Comparison of ENCODE assay signal across 8 mouse cellular contexts in genomic region chr6:125349575-125350230, GRCm38 (mm10). TPM values are rescaled to one million over a fixed set of nuclear protein-coding genes. Genes with fewer than 3 reads are reported as not detected.
DNase-seq lines count a peak whose midpoint lies in the region; ATAC-seq lines count a peak whose summit lies in the region.

No protein-coding gene starts in this region.

- H3K27ac ChIP-seq in forebrain, embryonic 14.5 days (ENCODE audit: low read depth, low read length): no peak overlapping the region
- peak overlapping the region; percentile 86 for H3K27ac ChIP-seq in hindbrain, embryonic 10.5 days
- H3K27ac ChIP-seq in limb, embryonic 12.5 days: peak overlapping the region; percentile 80
- no peak overlapping the region for H3K27ac ChIP-seq in midbrain, embryonic 11.5 days (ENCODE audit: low read depth, low read length)

- DNase-seq in ES-CJ7 (ENCODE audit: low read depth, low spot score): peak; percentile 64
- peak; percentile 89 for DNase-seq in adrenal gland, adult 2 months
- peak; percentile 73 for DNase-seq in forebrain, embryonic 14.5 days (ENCODE audit: low spot score)
- peak; percentile 63 for DNase-seq in hindbrain, embryonic 10.5 days (ENCODE audit: low spot score)
- peak; percentile 96 for DNase-seq in midbrain, embryonic 11.5 days (ENCODE audit: low spot score, missing footprints)
- DNase-seq in thymus, adult 18-20 months: peak; percentile 62 to 70
- no peak for DNase-seq in layer of hippocampus, adult 11-12 months (ENCODE audit: low spot score)

- under 1% methylated on average over 27 of the region's 27 CpGs for WGBS in forebrain, embryonic 14.5 days
- WGBS in hindbrain, embryonic 10.5 days: under 1% methylated on average over 27 of the region's 27 CpGs
- WGBS in limb, embryonic 12.5 days: 1% methylated on average over 27 of the region's 27 CpGs
- WGBS in midbrain, embryonic 11.5 days: under 1% methylated on average over 27 of the region's 27 CpGs

- H3K4me2 ChIP-seq in forebrain, embryonic 14.5 days (ENCODE audit: low read length): peak overlapping the region; percentile 79
- H3K4me2 ChIP-seq in limb, embryonic 12.5 days: peak overlapping the region; percentile 91
- peak overlapping the region; percentile 89 for H3K4me2 ChIP-seq in midbrain, embryonic 11.5 days

- peaks cover 14% of the 10 kb centered on the region for H3K4me1 ChIP-seq in forebrain, embryonic 14.5 days (ENCODE audit: control insufficient read depth, insufficient read depth, low read length)
- H3K4me1 ChIP-seq in hindbrain, embryonic 10.5 days (replicated peaks): peaks cover 66% of the 10 kb centered on the region
- H3K4me1 ChIP-seq in limb, embryonic 12.5 days (replicated peaks): peaks cover 59% of the 10 kb centered on the region
- H3K4me1 ChIP-seq in midbrain, embryonic 11.5 days (ENCODE audit: control insufficient read depth, insufficient read depth, low read length): peaks cover 17% of the 10 kb centered on the region

- H3K9me3 ChIP-seq in forebrain, embryonic 14.5 days (replicated peaks; ENCODE audit: control insufficient read depth, low read length): no peaks in the 10 kb centered on the region
- H3K9me3 ChIP-seq in hindbrain, embryonic 10.5 days: no peaks in the 10 kb centered on the region
- no peaks in the 10 kb centered on the region for H3K9me3 ChIP-seq in limb, embryonic 12.5 days
- H3K9me3 ChIP-seq in midbrain, embryonic 11.5 days (ENCODE audit: control insufficient read depth, low read length): no peaks in the 10 kb centered on the region

- peak overlapping the region; percentile 68 for H3K9ac ChIP-seq in forebrain, embryonic 14.5 days (ENCODE audit: low read length)
- peak overlapping the region; percentile 68 for H3K9ac ChIP-seq in limb, embryonic 12.5 days (replicated peaks)
- H3K9ac ChIP-seq in midbrain, embryonic 11.5 days (ENCODE audit: low read length): peak overlapping the region; percentile 74

- ATAC-seq in forebrain, embryonic 14.5 days: peak; percentile 82
- peak; percentile 75 for ATAC-seq in limb, embryonic 12.5 days (ENCODE audit: insufficient number of reproducible peaks, insufficient read depth, low FRiP score, low TSS enrichment, low read depth)
- peak; percentile 66 for ATAC-seq in midbrain, embryonic 11.5 days (ENCODE audit: low FRiP score)

- H3K4me3 ChIP-seq in forebrain, embryonic 14.5 days (ENCODE audit: low read depth, low read length): peak overlapping the region; percentile 44
- H3K4me3 ChIP-seq in hindbrain, embryonic 10.5 days: peak overlapping the region; percentile 61
- peak overlapping the region; percentile 61 for H3K4me3 ChIP-seq in limb, embryonic 12.5 days (replicated peaks)
- peak overlapping the region; percentile 49 for H3K4me3 ChIP-seq in midbrain, embryonic 11.5 days (ENCODE audit: low read depth, low read length)

- H3K36me3 ChIP-seq in forebrain, embryonic 14.5 days (ENCODE audit: control insufficient read depth, insufficient read depth, low read length): no peaks in the 10 kb centered on the region
- no peaks in the 10 kb centered on the region for H3K36me3 ChIP-seq in hindbrain, embryonic 10.5 days
- no peaks in the 10 kb centered on the region for H3K36me3 ChIP-seq in limb, embryonic 12.5 days
- no peaks in the 10 kb centered on the region for H3K36me3 ChIP-seq in midbrain, embryonic 11.5 days (ENCODE audit: control insufficient read depth, insufficient read depth, low read length)

- H3K27me3 ChIP-seq in forebrain, embryonic 14.5 days (replicated peaks; ENCODE audit: control insufficient read depth, insufficient read depth, low read length): no peaks in the 10 kb centered on the region
- peaks cover 32% of the 10 kb centered on the region for H3K27me3 ChIP-seq in hindbrain, embryonic 10.5 days (ENCODE audit: insufficient read depth, poor library complexity, severe bottlenecking)
- H3K27me3 ChIP-seq in limb, embryonic 12.5 days: no peaks in the 10 kb centered on the region
- H3K27me3 ChIP-seq in midbrain, embryonic 11.5 days (ENCODE audit: control insufficient read depth, insufficient read depth, low read length): no peaks in the 10 kb centered on the region; the same call in 1 of the 2 replicates

RNA-seq across cellular contexts. Expression of gene Tnfrsf1a, which starts 0.5 kb away (rescaled TPM):
- 100 to 1,000 TPM; 208 to 308 TPM for total RNA-seq in adrenal gland, adult 2 months (2021)
- 284 and 368 TPM in 2 replicates for polyA plus RNA-seq in adrenal gland, adult 2 months (2012; rRNA removed)
- polyA plus RNA-seq in forebrain, embryonic 14.5 days (2014; fragmentation: Nextera tagmentation; extraction: Ambion mirVana): 14.2 and 16.2 TPM in 2 replicates
- 26.8 and 27.1 TPM in 2 replicates for polyA plus RNA-seq in hindbrain, embryonic 10.5 days (2016; fragmentation: Nextera tagmentation; extraction: Ambion mirVana)
- 50.2 and 50.3 TPM in 2 replicates for polyA plus RNA-seq in limb, embryonic 12.5 days (2016; fragmentation: Nextera tagmentation; extraction: Ambion mirVana)
- 19.0 and 19.2 TPM in 2 replicates for polyA plus RNA-seq in midbrain, embryonic 11.5 days (2014; fragmentation: Nextera tagmentation; extraction: Ambion mirVana)

RNA-seq across cellular contexts. Expression of gene Scnn1a, which starts 29.2 kb away (rescaled TPM):
- total RNA-seq in adrenal gland, adult 2 months (2021): 1 to 10 TPM; 1.2 to 1.7 TPM
- 1.9 and 2.5 TPM in 2 replicates for polyA plus RNA-seq in adrenal gland, adult 2 months (2012; rRNA removed)
- polyA plus RNA-seq in forebrain, embryonic 14.5 days (2014; fragmentation: Nextera tagmentation; extraction: Ambion mirVana): 0.29 and 0.37 TPM in 2 replicates
- 0.40 and 0.42 TPM in 2 replicates for polyA plus RNA-seq in hindbrain, embryonic 10.5 days (2016; fragmentation: Nextera tagmentation; extraction: Ambion mirVana)
- polyA plus RNA-seq in limb, embryonic 12.5 days (2016; fragmentation: Nextera tagmentation; extraction: Ambion mirVana): 1.0 and 1.3 TPM in 2 replicates
- 0.33 and 0.77 TPM in 2 replicates for polyA plus RNA-seq in midbrain, embryonic 11.5 days (2014; fragmentation: Nextera tagmentation; extraction: Ambion mirVana)

RNA-seq across cellular contexts. Expression of gene Plekhg6, which starts 30.9 kb away (rescaled TPM):
- total RNA-seq in adrenal gland, adult 2 months (2021): under 1 TPM in 1 of 2 experiments, not detected in 1; 0.21 TPM
- polyA plus RNA-seq in adrenal gland, adult 2 months (2012; rRNA removed): 0.02 and 0.11 TPM in 2 replicates
- 0.16 TPM in 1 of 2 replicates, not detected in the other for polyA plus RNA-seq in forebrain, embryonic 14.5 days (2014; fragmentation: Nextera tagmentation; extraction: Ambion mirVana)
- polyA plus RNA-seq in hindbrain, embryonic 10.5 days (2016; fragmentation: Nextera tagmentation; extraction: Ambion mirVana): 0.13 and 0.20 TPM in 2 replicates
- 0.41 and 0.46 TPM in 2 replicates for polyA plus RNA-seq in limb, embryonic 12.5 days (2016; fragmentation: Nextera tagmentation; extraction: Ambion mirVana)
- not detected in 2 replicates for polyA plus RNA-seq in midbrain, embryonic 11.5 days (2014; fragmentation: Nextera tagmentation; extraction: Ambion mirVana)

RNA-seq across cellular contexts. Expression of gene Ltbr, which starts 36.0 kb away (rescaled TPM):
- 10 to 100 TPM; 75.1 to 78.7 TPM for total RNA-seq in adrenal gland, adult 2 months (2021)
- 179 and 206 TPM in 2 replicates for polyA plus RNA-seq in adrenal gland, adult 2 months (2012; rRNA removed)
- 10.8 and 12.9 TPM in 2 replicates for polyA plus RNA-seq in forebrain, embryonic 14.5 days (2014; fragmentation: Nextera tagmentation; extraction: Ambion mirVana)
- 21.0 and 22.7 TPM in 2 replicates for polyA plus RNA-seq in hindbrain, embryonic 10.5 days (2016; fragmentation: Nextera tagmentation; extraction: Ambion mirVana)
- polyA plus RNA-seq in limb, embryonic 12.5 days (2016; fragmentation: Nextera tagmentation; extraction: Ambion mirVana): 37.3 and 38.6 TPM in 2 replicates
- polyA plus RNA-seq in midbrain, embryonic 11.5 days (2014; fragmentation: Nextera tagmentation; extraction: Ambion mirVana): 18.0 and 19.7 TPM in 2 replicates

Comparison
In these comparisons a context has a peak if more than half of its experiments do, and no peak if none do; other contexts are left out.
1. H3K27ac ChIP-seq: peak in hindbrain, embryonic 10.5 days (single experiment) and limb, embryonic 12.5 days (single experiment); none in forebrain, embryonic 14.5 days (single experiment) and midbrain, embryonic 11.5 days (single experiment).
2. Peak in every context shown above with its lines, with median percentiles within 50 percentile points of each other: ATAC-seq, H3K4me2 ChIP-seq, H3K4me3 ChIP-seq and H3K9ac ChIP-seq.